Mouse (Mus musculus) R1 (cell line): ENCODE measurements around the gene Parp11.
A peak's percentile ranks its signal among the peaks of the same experiment; 100 is the strongest.

ENCODE experiments used
- DNase-seq: peaks from one replicate; pipeline ENCODE4 v3.0.0-alpha.2; 2018; ENCODE audit warnings: low read depth, low spot score

The Parp11 gene

DNA sequence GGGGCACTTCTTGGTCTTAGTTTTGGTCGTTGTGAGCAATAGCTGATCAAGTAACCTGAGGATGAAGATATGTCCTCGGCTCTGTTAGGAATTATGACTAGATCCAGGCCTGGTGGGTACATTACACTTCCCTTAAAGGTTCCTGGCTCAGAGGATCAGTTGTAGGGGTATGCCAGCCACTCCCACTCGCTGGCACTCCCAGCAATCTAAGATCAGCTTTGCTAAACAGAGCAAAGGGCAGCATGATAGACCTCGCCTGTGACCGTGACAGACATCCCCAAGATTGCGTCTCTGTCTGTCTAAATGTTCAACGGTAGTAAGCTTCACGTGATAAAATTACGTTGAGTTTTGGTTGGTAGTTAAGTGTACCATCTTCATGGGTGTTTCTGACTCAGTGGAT lies 47.7 kb downstream of the Parp11 start:
- no peak for DNase-seq

DNA sequence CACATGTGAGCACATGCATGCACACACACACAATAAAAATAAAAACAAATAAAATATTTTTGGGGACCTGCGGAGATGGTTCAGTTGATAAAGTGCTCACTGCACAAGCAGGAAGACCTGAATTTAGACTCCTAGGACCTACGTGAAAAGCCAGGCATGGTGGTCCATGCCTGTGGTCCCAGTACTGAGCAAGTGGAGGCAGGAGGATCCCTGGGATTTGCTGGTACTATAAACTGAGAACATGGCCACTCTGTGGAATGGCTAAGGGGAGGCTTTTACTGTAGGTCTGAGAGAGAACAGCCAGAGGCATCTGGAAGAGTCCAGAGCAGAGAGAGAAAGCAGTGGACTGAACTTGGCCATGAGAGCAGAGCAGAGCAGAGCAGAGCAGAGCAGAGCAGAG lies 48.6 kb downstream of the Parp11 start:
- no peak for DNase-seq

GRCm38 (mm10) chr6:127495876-127496275 lies 49.2 kb downstream of the Parp11 start:
- no peak for DNase-seq

- no peak for DNase-seq
Measured at GRCm38 (mm10) chr6:127496841-127497656, 50.4 kb downstream of the Parp11 start.

DNA sequence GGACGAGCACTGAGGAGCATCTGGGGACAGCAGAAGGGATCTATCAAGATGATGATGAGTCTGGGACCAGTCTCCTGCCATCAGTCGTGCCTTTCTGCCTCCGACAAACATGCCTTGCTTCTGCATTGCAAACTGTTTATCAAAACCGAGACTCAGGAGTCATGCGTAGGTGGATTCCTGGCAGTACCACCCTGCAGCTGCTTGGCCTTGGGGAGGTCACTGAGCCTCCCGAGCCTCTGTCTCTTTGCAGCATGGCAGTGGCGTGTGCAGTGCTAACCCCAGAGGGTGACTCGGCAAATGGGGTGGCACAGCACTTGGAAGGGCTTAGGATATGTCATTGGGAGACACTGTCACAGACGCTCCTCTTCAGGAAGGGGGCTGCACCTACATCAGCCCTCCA lies 53.5 kb downstream of the Parp11 start:
- no peak for DNase-seq

- DNase-seq, result no peak
Measured at GRCm38 (mm10) chr6:127500806-127501205, 54.2 kb downstream of the Parp11 start.

DNA sequence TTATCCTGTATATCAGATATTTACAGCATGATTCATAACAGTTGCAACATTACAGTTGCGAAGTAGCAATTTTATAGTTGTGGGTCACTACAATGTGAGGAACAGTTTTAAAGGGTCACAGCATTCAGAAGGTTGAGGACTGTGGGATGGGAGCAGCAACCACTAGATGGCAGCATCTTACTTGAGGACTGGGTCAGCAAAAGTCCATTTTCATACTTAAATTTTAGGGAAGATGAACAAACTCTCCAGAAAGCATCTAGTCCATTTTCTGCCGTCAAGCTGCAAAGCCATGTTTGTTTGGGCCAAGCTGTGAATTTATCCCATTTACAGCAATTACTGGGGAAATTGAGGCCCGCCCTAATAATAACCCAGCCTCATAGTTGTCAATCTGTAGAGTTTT lies 55.9 kb downstream of the Parp11 start:
- peak; percentile 35 for DNase-seq

DNA sequence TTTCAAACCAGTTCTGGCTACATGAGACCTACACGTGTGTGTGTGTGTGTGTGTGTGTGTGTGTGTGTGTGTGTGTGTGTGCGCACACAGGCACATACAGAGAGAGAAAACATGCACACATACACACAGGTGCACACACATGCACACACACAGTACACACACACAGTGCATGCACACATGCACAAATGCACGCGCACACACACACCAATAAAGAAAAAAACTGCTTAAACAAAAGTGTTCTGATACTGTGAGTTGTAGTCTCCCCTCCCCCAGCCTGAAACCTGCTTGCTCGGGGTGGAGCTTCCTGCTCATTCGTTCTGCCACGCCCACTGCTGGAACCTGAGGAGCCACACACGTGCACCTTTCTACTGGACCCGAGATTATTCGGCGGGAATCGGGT lies 67.1 kb downstream of the Parp11 start:
- peak; percentile 53 for DNase-seq

DNA sequence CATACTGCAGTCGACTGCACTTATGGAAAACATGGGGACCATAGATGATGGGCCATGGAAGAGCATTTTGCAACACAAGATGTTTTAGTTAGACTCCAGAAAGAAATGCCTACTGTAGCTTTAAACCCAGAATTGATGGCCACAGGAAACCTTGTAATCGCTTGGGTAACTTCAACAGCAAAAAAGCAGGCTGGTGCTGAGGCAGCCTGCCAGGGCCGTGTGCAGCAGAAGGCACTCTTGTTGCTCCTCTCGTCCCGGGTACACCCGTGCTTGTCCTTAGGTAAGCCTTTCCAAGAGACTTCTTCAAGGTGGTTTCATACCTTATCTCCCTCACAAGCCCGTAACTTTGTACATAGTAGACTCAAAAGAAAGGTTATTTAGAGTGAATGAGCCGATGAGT lies 74.5 kb downstream of the Parp11 start:
- no peak for DNase-seq

DNA sequence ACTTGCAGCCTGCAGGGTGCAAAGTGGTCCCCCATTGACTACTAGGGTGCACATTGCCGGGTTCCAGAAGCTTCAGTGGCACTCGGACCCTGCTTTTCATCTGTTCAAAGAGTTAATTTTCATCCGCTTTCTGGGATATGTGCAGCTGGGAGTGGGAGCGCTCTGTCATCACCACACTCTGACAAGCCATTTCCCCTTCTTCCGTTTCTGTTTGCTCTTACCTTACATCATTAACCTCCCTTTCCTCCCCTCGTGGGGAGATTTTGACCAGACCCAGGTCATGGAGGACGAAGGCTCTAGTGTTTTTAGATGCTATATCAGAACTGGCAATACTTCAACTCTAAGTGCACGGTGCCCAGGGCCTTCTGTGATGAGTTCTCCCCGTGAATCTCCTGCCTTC lies 75.7 kb downstream of the Parp11 start:
- no peak for DNase-seq

- peak; percentile 90 for DNase-seq
Measured at GRCm38 (mm10) chr6:127524442-127524841, 77.8 kb downstream of the Parp11 start.

DNA sequence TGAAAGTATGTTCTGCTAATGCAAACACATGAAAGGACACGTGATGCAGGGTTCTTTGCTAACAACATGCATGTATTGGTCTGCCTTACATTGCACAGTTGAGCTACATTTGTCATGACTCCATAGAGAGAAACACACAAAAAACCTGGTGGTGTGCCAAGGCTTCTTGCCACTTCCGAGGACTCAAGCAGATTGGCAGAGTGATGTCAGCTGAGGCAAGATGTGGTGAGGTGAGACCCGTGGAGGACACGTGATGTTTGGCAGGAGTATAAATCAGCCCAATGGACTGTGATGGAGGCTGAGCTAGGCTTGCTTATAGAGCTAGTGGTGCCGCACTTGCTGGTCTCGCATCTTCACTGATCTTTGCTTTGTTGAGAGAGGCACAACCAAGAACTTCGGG lies 82.0 kb downstream of the Parp11 start:
- no peak for DNase-seq

DNA sequence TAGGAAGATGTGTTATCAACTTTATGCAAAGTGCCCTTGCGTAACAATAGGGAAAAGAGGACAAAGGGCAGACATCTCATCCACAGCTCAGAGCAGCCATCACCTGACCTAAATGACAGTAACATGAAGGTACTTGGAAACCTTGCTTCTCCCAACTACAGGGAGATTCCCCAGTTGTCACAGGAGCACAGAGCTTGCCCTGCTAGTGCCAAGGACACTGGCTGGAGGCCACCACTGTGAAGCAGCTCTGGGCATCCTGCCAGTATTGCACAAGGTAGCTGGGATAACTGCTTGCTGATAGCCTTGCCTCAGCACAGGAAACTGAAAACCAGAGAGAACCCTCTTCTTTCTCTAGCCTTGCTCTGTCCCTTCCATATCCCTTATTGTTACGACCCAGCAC lies 82.8 kb downstream of the Parp11 start:
- no peak for DNase-seq

DNA sequence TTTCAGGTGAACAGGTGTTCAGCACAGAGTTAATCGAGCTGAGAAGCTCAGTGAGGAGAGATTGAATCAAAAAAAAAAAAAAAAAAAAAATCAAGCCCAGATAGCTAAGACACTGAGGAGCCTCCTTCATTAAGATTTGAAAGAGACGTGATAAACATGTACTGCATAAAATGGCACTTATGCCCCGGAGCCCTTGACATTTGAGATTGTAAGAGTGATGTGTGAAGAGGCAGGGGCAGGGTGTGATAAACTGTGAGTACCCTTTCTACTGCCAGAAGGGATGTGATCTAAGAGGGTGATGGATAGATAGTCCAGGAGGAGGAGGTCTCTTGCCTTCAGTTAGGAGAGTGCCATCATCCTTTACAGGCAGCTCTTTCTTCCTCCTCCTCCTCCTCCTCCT lies 83.6 kb downstream of the Parp11 start:
- no peak for DNase-seq

- DNase-seq, result no peak
Measured at GRCm38 (mm10) chr6:127531412-127532205, 85.0 kb downstream of the Parp11 start.

GRCm38 (mm10) chr6:127532304-127532703 lies 85.7 kb downstream of the Parp11 start:
- DNase-seq, result no peak

- DNase-seq, result no peak
Measured at GRCm38 (mm10) chr6:127533766-127534165, 87.1 kb downstream of the Parp11 start.

- no peak for DNase-seq
Measured at GRCm38 (mm10) chr6:127537035-127537434, 90.4 kb downstream of the Parp11 start.

DNA sequence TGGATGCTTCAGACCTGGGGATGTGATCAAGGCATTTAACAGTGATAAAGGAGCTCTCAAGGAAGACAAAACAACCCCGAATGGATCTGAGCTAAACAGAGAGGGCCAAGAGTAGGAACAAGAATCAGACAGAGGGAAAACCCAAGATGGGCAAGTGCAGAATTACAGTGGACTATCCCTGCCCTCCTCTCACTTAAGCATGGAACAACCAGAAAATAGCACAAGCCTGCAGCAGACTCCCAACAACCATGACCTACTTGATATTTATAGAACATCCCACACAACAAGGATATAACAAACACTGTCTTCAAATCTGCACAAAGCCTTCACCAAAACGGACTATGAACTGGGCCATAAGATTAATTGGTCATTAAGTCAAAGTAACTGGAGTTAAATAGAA lies 91.5 kb downstream of the Parp11 start:
- no peak for DNase-seq

DNA sequence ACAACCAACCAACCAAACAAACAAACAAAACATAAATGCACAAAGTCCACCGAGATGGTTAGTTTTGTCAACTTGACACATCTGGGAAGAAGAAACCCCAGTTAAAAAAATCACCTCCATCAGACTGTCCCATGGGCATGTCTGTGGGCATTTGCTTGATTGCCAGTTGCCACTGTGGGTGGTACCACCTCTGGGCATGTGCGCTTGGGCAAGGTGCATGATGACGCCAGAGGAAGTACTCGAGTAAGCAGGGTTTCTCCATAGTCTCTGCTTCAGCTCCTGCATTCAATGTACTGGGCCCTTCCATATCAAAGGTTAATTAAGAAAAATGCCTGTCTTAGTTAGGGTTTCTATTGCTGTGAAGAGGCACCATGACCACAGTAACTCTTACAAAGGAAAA lies 92.6 kb downstream of the Parp11 start:
- no peak for DNase-seq

- peak; percentile 25 for DNase-seq
Measured at GRCm38 (mm10) chr6:127539659-127540058, 93.0 kb downstream of the Parp11 start.

GRCm38 (mm10) chr6:127540517-127540916 lies 93.9 kb downstream of the Parp11 start:
- DNase-seq, result no peak
